Mouse (Mus musculus) neutrophil, adult 59 days (primary cell): ENCODE results near the gene Scube1. TPM values are rescaled to one million over a fixed set of nuclear protein-coding genes. Genes with fewer than 3 reads are reported as not detected.

Source experiments
- total RNA-seq, 2 experiments: library from RNA; stranded (reverse); gene quantifications; 1 replicate in 1 of 2; 2 replicates in 1 of 2; pipeline ENCODE4 v1.2.4; 2023

The Scube1 gene
- total RNA-seq, result not detected

GRCm38 (mm10) chr15:83724886-83725269 lies at the start of gene Scube1:
Gene Scube1, minus strand, starts transcription at chr15:83725021.

GRCm38 (mm10) chr15:83594513-83595363 lies 130.1 kb downstream of the Scube1 start, which contains the start of gene Ttll12:
Gene Ttll12, minus strand, starts transcription at chr15:83595157.

GRCm38 (mm10) chr15:83563327-83563856 lies 161.4 kb downstream of the Scube1 start, which contains the start of the genes Tspo and Mcat:
Gene Tspo, plus strand, starts transcription at chr15:83563592.
Gene Mcat, minus strand, starts transcription at chr15:83563787.

Other genes starting within 250 kb of the Scube1 start
- 1 to 10 TPM; 5.0 to 5.2 TPM for gene Ttll1, start 214.1 kb downstream of the Scube1 start, total RNA-seq
- gene Bik, start 198.2 kb downstream of the Scube1 start, total RNA-seq, result not detected
- gene Tspo, start 161.4 kb downstream of the Scube1 start, total RNA-seq, result 100 to 1,000 TPM; 246 to 252 TPM
- 1 to 10 TPM; 7.0 to 8.0 TPM for gene Mcat, start 161.2 kb downstream of the Scube1 start, total RNA-seq
- 1 to 10 TPM; 5.4 to 7.4 TPM for gene Ttll12, start 129.9 kb downstream of the Scube1 start, total RNA-seq
- not detected for gene Mpped1, start 54.4 kb upstream of the Scube1 start, total RNA-seq